8 mouse cellular contexts compared by ENCODE assay signal in genomic region chr14:52244041-52244689, GRCm38 (mm10). TPM values are rescaled to one million over a fixed set of nuclear protein-coding genes. Genes with fewer than 3 reads are reported as not detected.
DNase-seq lines count a peak whose midpoint lies in the region; ATAC-seq and TF ChIP-seq lines count a peak whose summit lies in the region.

No protein-coding gene starts in this region.

- peak overlapping the region; percentile 64 for H3K9ac ChIP-seq in embryonic facial prominence, embryonic 15.5 days
- peak overlapping the region; percentile 79 for H3K9ac ChIP-seq in limb, embryonic 14.5 days (ENCODE audit: low read depth, low read length, severe bottlenecking)
- H3K9ac ChIP-seq in midbrain, postnatal 0 days (replicated peaks; ENCODE audit: low read length, poor library complexity, severe bottlenecking), result peak overlapping the region; percentile 77

- H3K4me1 ChIP-seq in bone marrow, adult 2 months (ENCODE audit: control insufficient read depth, insufficient read depth, low read length), result no peaks in the 10 kb centered on the region; the same call in 1 of the 2 replicates
- peaks cover 16% of the 10 kb centered on the region for H3K4me1 ChIP-seq in embryonic facial prominence, embryonic 15.5 days
- H3K4me1 ChIP-seq in limb, embryonic 14.5 days (ENCODE audit: control insufficient read depth, insufficient read depth, low read length), result no peaks in the 10 kb centered on the region; the same call in 1 of the 2 replicates
- H3K4me1 ChIP-seq in midbrain, postnatal 0 days (ENCODE audit: insufficient read depth, low read length), result no peaks in the 10 kb centered on the region; the same call in 1 of the 2 replicates

- H3K4me2 ChIP-seq in embryonic facial prominence, embryonic 15.5 days (replicated peaks), result peak overlapping the region; percentile 79
- H3K4me2 ChIP-seq in limb, embryonic 14.5 days (replicated peaks; ENCODE audit: low read depth, low read length, severe bottlenecking), result peak overlapping the region; percentile 78
- peak overlapping the region; percentile 83 for H3K4me2 ChIP-seq in midbrain, postnatal 0 days (ENCODE audit: low read depth, low read length, poor library complexity, severe bottlenecking)

- DNase-seq in 416B (ENCODE audit: low read depth), result peak; percentile 99
- peak; percentile 100 for DNase-seq in heart, adult 8-10 months (ENCODE audit: low spot score)
- DNase-seq in kidney, adult 9 months, result peak; percentile 100
- peak; percentile 98 for DNase-seq in limb, embryonic 14.5 days (ENCODE audit: low spot score)
- peak; percentile 99 for DNase-seq in midbrain, postnatal 0 days (ENCODE audit: low spot score)
- peak; percentile 100 for DNase-seq in spleen, postnatal 14 days (ENCODE audit: low spot score in 2 of 2)

- H3K9me3 ChIP-seq in embryonic facial prominence, embryonic 15.5 days (replicated peaks), result no peaks in the 10 kb centered on the region
- no peaks in the 10 kb centered on the region for H3K9me3 ChIP-seq in limb, embryonic 14.5 days (ENCODE audit: control insufficient read depth, low read length)
- no peaks in the 10 kb centered on the region for H3K9me3 ChIP-seq in midbrain, postnatal 0 days (ENCODE audit: low read length)

- no peaks in the 10 kb centered on the region for H3K27me3 ChIP-seq in embryonic facial prominence, embryonic 15.5 days
- no peaks in the 10 kb centered on the region for H3K27me3 ChIP-seq in limb, embryonic 14.5 days (ENCODE audit: control insufficient read depth, insufficient read depth, low read length)
- H3K27me3 ChIP-seq in midbrain, postnatal 0 days (ENCODE audit: insufficient read depth, low read length), result no peaks in the 10 kb centered on the region

- peak; percentile 10; the same call in 1 of the 2 replicates for TF ChIP-seq CTCF in bone marrow, adult 2 months (IDR thresholded peaks at IDR 0.05; ENCODE audit: control insufficient read depth, insufficient read depth, low read length)
- no peak for TF ChIP-seq CTCF in midbrain, postnatal 0 days (IDR thresholded peaks at IDR 0.05)

- peak overlapping the region; percentile 87 for H3K4me3 ChIP-seq in bone marrow, adult 2 months (replicated peaks; ENCODE audit: control insufficient read depth, low read depth, low read length)
- peak overlapping the region; percentile 79 for H3K4me3 ChIP-seq in embryonic facial prominence, embryonic 15.5 days (replicated peaks)
- peak overlapping the region; percentile 76 for H3K4me3 ChIP-seq in limb, embryonic 14.5 days (replicated peaks; ENCODE audit: low read length)
- H3K4me3 ChIP-seq in midbrain, postnatal 0 days (ENCODE audit: low read depth, low read length), result peak overlapping the region; percentile 63

- peak; percentile 63; the same call in 1 of the 2 replicates for TF ChIP-seq POLR2A in bone marrow, adult 2 months (IDR thresholded peaks at IDR 0.05; ENCODE audit: borderline replicate concordance, control insufficient read depth, low read depth, low read length)
- TF ChIP-seq POLR2A in limb, embryonic 14.5 days (IDR thresholded peaks at IDR 0.05; ENCODE audit: borderline replicate concordance, extremely low read depth, insufficient read depth, insufficient read length), result no peak

- under 1% methylated on average over 32 of the region's 32 CpGs for WGBS in bone marrow, adult 2 months
- WGBS in embryonic facial prominence, embryonic 15.5 days, result under 1% methylated on average over 32 of the region's 32 CpGs
- under 1% methylated on average over 32 of the region's 32 CpGs for WGBS in limb, embryonic 14.5 days
- under 1% methylated on average over 32 of the region's 32 CpGs for WGBS in midbrain, postnatal 0 days

- ATAC-seq in embryonic facial prominence, embryonic 15.5 days (ENCODE audit: insufficient number of reproducible peaks, low FRiP score, low TSS enrichment, low read depth), result peak; percentile 97
- peak; percentile 99 for ATAC-seq in limb, embryonic 14.5 days (ENCODE audit: low FRiP score, low read depth)
- peak; percentile 99 for ATAC-seq in midbrain, postnatal 0 days (ENCODE audit: low FRiP score)

- H3K27ac ChIP-seq in bone marrow, adult 2 months (ENCODE audit: control insufficient read depth, insufficient read depth, low read depth, low read length, poor library complexity), result no peak overlapping the region
- H3K27ac ChIP-seq in embryonic facial prominence, embryonic 15.5 days (replicated peaks), result peak overlapping the region; percentile 84
- peak overlapping the region; percentile 75 for H3K27ac ChIP-seq in limb, embryonic 14.5 days (replicated peaks; ENCODE audit: low read depth, low read length)
- peak overlapping the region; percentile 60 for H3K27ac ChIP-seq in midbrain, postnatal 0 days (ENCODE audit: low read depth, low read length)

- H3K36me3 ChIP-seq in embryonic facial prominence, embryonic 15.5 days, result peaks cover 3% of the 10 kb centered on the region; the same call in 1 of the 2 replicates
- H3K36me3 ChIP-seq in limb, embryonic 14.5 days (ENCODE audit: control insufficient read depth, insufficient read depth, low read length), result no peaks in the 10 kb centered on the region
- H3K36me3 ChIP-seq in midbrain, postnatal 0 days (ENCODE audit: insufficient read depth, low read length), result no peaks in the 10 kb centered on the region

RNA-seq across cellular contexts. Expression of gene Chd8, which starts 13.4 kb away (rescaled TPM):
- polyA plus RNA-seq in bone marrow, adult 2 months (2011; ENCODE audit: insufficient read depth, insufficient read length, low replicate concordance, missing spikeins), result 38.2 and 71.8 TPM in 2 replicates
- polyA plus RNA-seq in embryonic facial prominence, embryonic 15.5 days (2015; fragmentation: Nextera tagmentation; extraction: Ambion mirVana), result 38.6 and 38.9 TPM in 2 replicates
- 10 to 100 TPM; 26.8 to 42.5 (median 37.7) TPM for total RNA-seq in heart, adult 8-10 months (2022)
- 52.4 and 57.6 TPM in 2 replicates for polyA plus RNA-seq in limb, embryonic 14.5 days (2012; rRNA removed)
- polyA plus RNA-seq in limb, embryonic 14.5 days (2014; fragmentation: Nextera tagmentation; extraction: Ambion mirVana), result 50.0 and 52.6 TPM in 2 replicates
- 109 and 128 TPM in 2 replicates for total RNA-seq in midbrain, postnatal 0 days (2014; rRNA removed)
- 27.9 and 31.9 TPM in 2 replicates for polyA plus RNA-seq in midbrain, postnatal 0 days (2015; fragmentation: Nextera tagmentation; extraction: Ambion mirVana)

RNA-seq across cellular contexts. Expression of gene Tox4, which starts 34.8 kb away (rescaled TPM):
- 8.3 and 25.6 TPM in 2 replicates for polyA plus RNA-seq in bone marrow, adult 2 months (2011; ENCODE audit: insufficient read depth, insufficient read length, low replicate concordance, missing spikeins)
- 42.8 and 43.2 TPM in 2 replicates for polyA plus RNA-seq in embryonic facial prominence, embryonic 15.5 days (2015; fragmentation: Nextera tagmentation; extraction: Ambion mirVana)
- total RNA-seq in heart, adult 8-10 months (2022), result 10 to 100 TPM; 32.9 to 37.8 (median 34.8) TPM
- 36.5 and 50.0 TPM in 2 replicates for polyA plus RNA-seq in limb, embryonic 14.5 days (2012; rRNA removed)
- polyA plus RNA-seq in limb, embryonic 14.5 days (2014; fragmentation: Nextera tagmentation; extraction: Ambion mirVana), result 39.7 and 40.0 TPM in 2 replicates
- 54.7 and 58.5 TPM in 2 replicates for total RNA-seq in midbrain, postnatal 0 days (2014; rRNA removed)
- 44.9 and 47.7 TPM in 2 replicates for polyA plus RNA-seq in midbrain, postnatal 0 days (2015; fragmentation: Nextera tagmentation; extraction: Ambion mirVana)

RNA-seq across cellular contexts. Expression of gene Rab2b, which starts 35.2 kb away (rescaled TPM):
- 6.7 and 7.9 TPM in 2 replicates for polyA plus RNA-seq in bone marrow, adult 2 months (2011; ENCODE audit: insufficient read depth, insufficient read length, low replicate concordance, missing spikeins)
- 20.8 and 22.2 TPM in 2 replicates for polyA plus RNA-seq in embryonic facial prominence, embryonic 15.5 days (2015; fragmentation: Nextera tagmentation; extraction: Ambion mirVana)
- total RNA-seq in heart, adult 8-10 months (2022), result 1 to 10 TPM; 3.8 to 5.6 (median 5.4) TPM
- 29.5 and 35.3 TPM in 2 replicates for polyA plus RNA-seq in limb, embryonic 14.5 days (2012; rRNA removed)
- 21.4 and 24.7 TPM in 2 replicates for polyA plus RNA-seq in limb, embryonic 14.5 days (2014; fragmentation: Nextera tagmentation; extraction: Ambion mirVana)
- 56.7 and 57.7 TPM in 2 replicates for total RNA-seq in midbrain, postnatal 0 days (2014; rRNA removed)
- polyA plus RNA-seq in midbrain, postnatal 0 days (2015; fragmentation: Nextera tagmentation; extraction: Ambion mirVana), result 48.2 and 57.6 TPM in 2 replicates

RNA-seq across cellular contexts. Expression of gene Supt16, which starts 46.9 kb away (rescaled TPM):
- 105 and 117 TPM in 2 replicates for polyA plus RNA-seq in bone marrow, adult 2 months (2011; ENCODE audit: insufficient read depth, insufficient read length, low replicate concordance, missing spikeins)
- 46.1 and 50.6 TPM in 2 replicates for polyA plus RNA-seq in embryonic facial prominence, embryonic 15.5 days (2015; fragmentation: Nextera tagmentation; extraction: Ambion mirVana)
- total RNA-seq in heart, adult 8-10 months (2022), result 10 to 100 TPM; 20.7 to 26.7 (median 22.9) TPM
- 34.5 and 41.5 TPM in 2 replicates for polyA plus RNA-seq in limb, embryonic 14.5 days (2012; rRNA removed)
- 56.0 and 58.7 TPM in 2 replicates for polyA plus RNA-seq in limb, embryonic 14.5 days (2014; fragmentation: Nextera tagmentation; extraction: Ambion mirVana)
- total RNA-seq in midbrain, postnatal 0 days (2014; rRNA removed), result 32.3 and 42.1 TPM in 2 replicates
- polyA plus RNA-seq in midbrain, postnatal 0 days (2015; fragmentation: Nextera tagmentation; extraction: Ambion mirVana), result 35.4 and 36.9 TPM in 2 replicates
